Mouse (Mus musculus) embryo, embryonic 9.5 days (tissue): ENCODE data around the gene Trpt1.
A peak's percentile ranks its signal among the peaks of the same experiment; 100 is the strongest.

ENCODE experiments used
- DNase-seq: peaks from one replicate; pipeline ENCODE4 v3.0.0-alpha.2; 2017; ENCODE audit errors: extremely low spot score

The Trpt1 gene

GRCm38 (mm10) chr19:7039841-7040636, 44.1 kb downstream of the Trpt1 start, which contains the start of gene Stip1:
Gene Stip1, minus strand, starts transcription at chr19:7039967.
- DNase-seq: peak; percentile 99

- no peak for DNase-seq
Measured at GRCm38 (mm10) chr19:7040637-7041130, 44.8 kb downstream of the Trpt1 start.

DNA sequence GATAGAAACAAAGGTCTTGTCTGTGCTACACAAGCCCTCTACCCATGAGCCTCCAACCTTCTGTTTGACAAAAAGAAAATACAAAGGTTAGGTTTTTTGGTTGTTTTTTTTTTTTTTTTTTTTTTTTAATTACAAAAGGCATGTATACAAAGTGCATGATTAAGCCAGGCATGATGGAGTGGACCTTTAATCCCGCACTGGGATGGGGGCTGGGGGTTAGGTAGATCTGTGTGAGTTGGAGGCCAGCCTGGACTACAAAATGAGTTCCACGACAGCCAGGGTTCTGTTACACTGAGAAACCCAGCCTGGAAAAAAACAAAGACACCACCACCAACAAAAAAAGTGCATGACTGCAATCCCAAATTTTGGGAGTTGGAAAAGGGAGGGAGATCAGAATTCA, 45.2 kb downstream of the Trpt1 start:
- DNase-seq: no peak

GRCm38 (mm10) chr19:7044279-7044678, 48.3 kb downstream of the Trpt1 start:
- no peak for DNase-seq

GRCm38 (mm10) chr19:7044706-7045105, 48.8 kb downstream of the Trpt1 start:
- DNase-seq: no peak
